Mouse (Mus musculus) A20 (cell line): ENCODE measurements at regions not wholly inside any gene's neighbourhood (a gene's known extent, or its start where the extent isn't known, plus 50 kb on each side); places are given as distances from the start of the nearest gene placed in this dataset.
A peak's percentile ranks its signal among the peaks of the same experiment; 100 is the strongest.

Source experiments
- DNase-seq: peaks from one replicate; pipeline ENCODE4 v3.0.0-alpha.2; 2011; ENCODE audit warnings: low read depth, low spot score

DNA sequence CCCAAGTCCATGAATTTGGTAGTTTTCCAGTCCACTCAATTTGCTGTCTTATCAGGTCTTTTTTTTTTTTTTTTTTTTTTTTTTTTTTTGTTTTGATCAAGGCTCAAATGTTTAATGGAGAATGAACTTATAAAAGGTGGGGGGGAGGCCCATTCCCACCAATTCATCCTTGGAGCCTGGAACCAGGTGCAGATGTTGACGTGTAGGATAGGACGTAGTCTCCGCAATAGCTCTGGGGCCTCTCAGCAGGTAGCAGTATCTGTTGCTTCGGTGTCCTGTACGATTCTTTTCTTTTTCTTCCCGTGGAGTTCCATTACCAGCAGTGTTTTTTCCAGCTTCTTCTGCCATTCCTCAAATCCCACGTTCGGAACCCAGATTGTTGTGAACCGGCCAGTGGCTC, 1296.3 kb upstream of the Ppp6c start:
- DNase-seq = no peak

DNA sequence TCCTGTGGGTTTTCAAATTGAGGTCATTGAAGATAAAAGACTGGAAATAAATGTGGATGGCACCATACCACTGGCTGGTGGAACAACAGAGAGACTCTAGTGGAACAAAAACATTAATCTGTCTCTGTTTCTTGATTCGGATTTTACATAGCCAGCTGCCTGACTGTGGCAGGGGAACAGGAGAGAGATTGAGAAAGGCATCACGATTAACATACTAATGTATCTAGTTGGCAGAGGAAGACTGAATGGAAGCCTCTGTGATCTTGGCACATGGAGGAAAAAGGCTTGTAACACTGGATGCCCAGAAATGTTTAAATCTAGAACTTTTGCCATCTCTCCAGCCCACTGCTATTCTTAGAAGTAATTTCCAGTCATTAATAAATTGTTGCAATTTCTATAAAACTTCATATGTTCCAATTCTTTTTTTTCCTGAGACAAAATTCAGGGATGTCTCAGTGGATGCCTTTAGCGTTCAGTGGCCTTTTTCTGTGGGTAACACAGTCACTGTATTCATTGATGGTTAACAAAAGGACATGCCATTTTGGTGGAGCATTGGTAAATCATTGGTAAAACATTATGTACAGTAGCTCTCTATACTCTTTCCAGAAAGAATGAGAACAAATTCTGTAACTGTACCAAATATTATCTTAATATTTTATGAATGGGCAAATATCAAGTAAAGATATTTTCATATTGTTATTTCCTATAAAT, 1284.5 kb upstream of the Ppp6c start:
- no peak for DNase-seq

DNA sequence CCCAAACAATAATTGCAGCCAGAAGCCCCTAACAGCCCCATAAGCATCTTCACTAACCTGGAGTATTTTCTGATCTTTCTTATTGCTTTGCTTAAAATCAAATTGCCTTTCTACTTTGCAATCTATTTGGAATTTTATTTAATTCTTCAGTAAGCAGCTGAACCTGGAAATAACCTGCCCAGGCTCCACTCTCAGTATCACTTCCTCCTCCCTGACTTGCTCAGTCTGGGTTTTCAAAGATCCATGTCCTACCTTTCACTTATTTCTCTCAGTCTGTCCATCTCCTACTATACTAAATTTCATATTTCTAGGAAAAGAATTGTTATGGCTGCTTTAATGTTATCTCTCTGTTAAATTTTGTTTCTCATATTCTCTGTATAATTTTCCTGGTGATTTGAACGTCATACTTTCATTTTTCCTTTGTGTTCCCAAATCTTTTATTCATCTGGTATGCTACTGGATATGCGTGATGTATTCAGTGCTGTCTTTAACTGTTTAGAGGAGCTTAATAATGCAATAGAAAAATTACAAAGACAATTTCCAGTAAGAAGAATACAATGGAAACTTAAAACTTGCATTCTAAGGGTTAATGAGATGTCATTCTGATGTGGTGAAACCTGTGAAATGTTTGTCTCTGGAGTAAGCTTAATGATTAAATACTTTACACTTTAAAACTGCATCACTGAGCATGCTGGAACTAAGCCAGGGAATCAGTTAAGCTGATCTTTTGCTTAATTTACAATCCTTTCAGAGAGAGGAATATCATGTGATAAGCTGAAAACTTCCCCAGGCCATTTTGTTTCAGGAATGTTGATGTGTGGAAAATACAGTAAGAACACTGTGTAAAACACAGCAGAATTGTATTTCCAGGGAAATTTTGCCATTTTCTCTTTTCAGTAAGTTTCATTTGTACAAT, 1252.8 kb upstream of the Ppp6c start:
- DNase-seq = peak; percentile 55

DNA sequence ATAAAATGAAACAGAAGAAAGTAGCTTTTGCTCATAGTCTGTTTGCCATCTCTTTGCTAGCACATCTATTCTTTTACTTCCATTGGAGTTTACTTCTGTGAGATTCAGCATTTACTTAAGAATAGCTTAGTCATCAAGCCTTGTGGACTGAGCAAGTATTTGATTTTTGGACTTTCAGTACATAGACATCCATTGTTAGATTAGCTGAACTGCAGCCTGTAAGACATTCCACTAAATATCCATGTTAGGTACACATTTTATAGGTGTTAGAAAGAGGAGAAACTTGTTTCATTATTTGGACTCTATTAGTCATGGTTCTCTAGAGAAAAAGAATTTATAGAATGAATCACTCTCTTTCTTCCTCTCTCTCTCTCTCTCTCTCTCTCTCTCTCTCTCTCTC, 1251.2 kb upstream of the Ppp6c start:
- no peak for DNase-seq

DNA sequence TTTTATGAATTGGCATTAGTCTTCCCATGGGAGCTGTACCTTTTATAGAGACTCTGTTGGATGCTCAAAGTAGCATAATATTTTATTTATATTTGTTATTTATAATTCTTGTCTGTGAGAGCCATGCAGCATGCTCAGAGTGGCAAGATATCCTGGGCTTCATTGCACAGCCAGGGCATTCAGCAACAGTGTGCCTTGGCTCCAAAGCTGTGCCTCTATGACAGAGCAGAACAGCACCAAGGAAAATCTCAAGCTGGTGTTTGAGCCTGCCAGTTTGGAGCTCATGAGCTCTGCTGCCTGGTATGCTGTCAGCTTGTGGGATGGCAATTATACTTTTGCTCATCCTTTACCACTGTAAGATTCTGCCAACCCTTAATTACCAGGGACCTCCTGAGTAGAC, 1230.1 kb upstream of the Ppp6c start:
- DNase-seq = no peak

DNA sequence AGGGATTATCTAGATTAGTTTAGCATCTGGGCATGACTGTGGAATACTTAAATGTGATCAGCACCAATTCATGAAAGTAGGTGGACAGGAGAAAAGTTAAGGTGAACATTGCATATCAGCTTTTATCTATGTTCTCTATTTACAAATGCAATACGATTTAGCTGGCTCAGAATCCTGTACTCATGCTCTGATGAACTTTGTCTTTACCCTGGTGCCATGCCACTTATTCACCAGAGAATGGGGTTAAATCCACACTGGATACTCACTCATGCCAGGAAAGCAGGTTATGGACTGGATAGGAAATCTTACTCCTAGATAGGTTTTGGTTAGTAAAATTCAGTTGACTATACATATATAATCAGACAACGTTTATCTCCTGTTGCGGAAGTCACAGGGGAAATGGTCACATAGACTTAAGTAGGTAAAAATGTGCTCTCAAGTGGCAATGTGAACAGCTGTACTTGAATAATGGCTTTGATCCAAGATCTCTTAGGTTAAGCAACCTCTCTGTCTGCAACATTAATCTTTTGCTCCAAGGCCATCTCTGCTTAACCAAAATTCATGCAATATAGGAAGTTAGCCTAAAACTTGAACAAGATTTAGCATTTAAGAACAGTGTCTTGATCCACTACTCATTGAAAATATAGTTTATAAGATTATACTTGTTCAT, 1206.7 kb upstream of the Ppp6c start:
- DNase-seq = no peak

DNA sequence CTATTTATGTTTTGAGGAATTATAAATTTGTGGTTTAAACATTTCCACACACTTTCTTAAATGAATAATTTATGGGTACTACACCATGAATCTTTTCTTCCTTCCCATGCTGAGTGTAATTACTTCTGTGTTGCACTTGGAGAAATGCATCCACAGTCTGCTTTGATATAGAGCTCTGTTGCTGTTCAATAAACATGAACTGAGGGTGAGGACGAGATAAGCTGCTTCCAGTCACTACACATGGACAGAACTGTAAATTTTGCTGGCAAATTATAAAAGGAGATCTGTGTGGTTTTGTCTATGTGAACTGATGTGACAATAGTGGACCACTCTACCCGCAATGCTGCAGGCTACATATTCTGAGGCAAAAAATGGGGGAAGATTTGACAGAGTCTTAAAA, 1205.1 kb upstream of the Ppp6c start:
- no peak for DNase-seq

DNA sequence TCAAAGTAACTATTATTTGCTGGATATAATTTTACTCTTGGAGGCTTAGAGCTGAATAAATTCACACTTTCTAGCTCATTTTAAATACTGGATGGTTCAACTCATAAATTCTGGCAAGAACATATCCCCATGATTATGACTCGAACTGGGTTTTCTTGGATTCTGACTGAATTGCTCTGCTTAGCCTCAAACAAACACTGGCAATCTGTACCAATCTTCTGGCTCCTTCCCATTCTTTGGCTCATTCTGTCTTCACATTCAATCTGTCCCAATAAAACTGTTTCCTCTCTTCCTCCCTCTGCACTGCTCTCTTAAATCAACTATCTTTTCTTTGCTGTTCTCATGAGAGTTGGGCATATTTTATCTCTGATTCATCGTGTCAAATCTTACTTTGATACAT, 1176.2 kb upstream of the Ppp6c start:
- DNase-seq = no peak
